In the genomic region with DNA sequence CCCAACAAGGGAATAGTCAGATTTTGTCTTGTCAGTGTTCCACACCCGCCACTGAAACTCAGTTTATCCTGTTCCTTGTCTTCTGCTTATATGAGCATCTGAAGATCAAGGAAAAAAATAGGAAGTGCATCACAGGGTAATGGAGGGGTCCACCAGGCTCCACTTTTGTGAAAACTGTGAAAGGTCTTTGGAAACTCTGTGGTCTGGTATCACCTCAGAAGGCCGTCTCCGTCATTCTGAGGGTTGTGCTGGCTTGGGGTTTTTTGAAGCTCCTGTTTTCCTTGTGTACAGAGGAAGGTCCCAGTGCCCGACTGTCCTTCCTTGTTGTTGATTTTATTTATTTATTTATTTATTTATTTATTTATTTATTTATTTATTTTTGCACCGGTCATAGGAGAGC, we compare ENCODE assay signal across 14 mouse cellular contexts.
"Had no signal": no experiment of that assay in that cellular context is flagged by ENCODE, and none has a peak within 500 bp of the region (broad histone marks: within the 10 kb centered on the region; RNA-seq: fewer than 3 reads in every experiment).

No protein-coding gene starts in this region.

- ATAC-seq: midbrain, embryonic 15.5 days had no signal

- H3K9me3 ChIP-seq: midbrain, embryonic 10.5 days; midbrain, embryonic 12.5 days; midbrain, embryonic 15.5 days; neural tube, embryonic 12.5 days; stomach, embryonic 15.5 days had no signal

- DNase-seq: lung, adult 18-20 months; lung, postnatal 10 days; lung, postnatal 4 days; right cerebral cortex, postnatal 14 days; thymus, adult 2 months; thymus, postnatal 25 days; thymus, postnatal 4 days had no signal

- H3K4me1 ChIP-seq: midbrain, embryonic 10.5 days; midbrain, embryonic 12.5 days; midbrain, embryonic 15.5 days; neural tube, embryonic 12.5 days; stomach, embryonic 15.5 days had no signal

- H3K9ac ChIP-seq: liver, embryonic 14.5 days; midbrain, embryonic 12.5 days; midbrain, embryonic 15.5 days; neural tube, embryonic 12.5 days; stomach, embryonic 15.5 days had no signal

- H3K27ac ChIP-seq: liver, embryonic 14.5 days; midbrain, embryonic 10.5 days; midbrain, embryonic 12.5 days; midbrain, embryonic 15.5 days; neural tube, embryonic 12.5 days; stomach, embryonic 15.5 days; stomach, postnatal 0 days had no signal

- H3K4me2 ChIP-seq: midbrain, embryonic 12.5 days; midbrain, embryonic 15.5 days; neural tube, embryonic 12.5 days; stomach, embryonic 15.5 days had no signal

- H3K36me3 ChIP-seq: midbrain, embryonic 10.5 days; midbrain, embryonic 12.5 days; midbrain, embryonic 15.5 days; neural tube, embryonic 12.5 days; stomach, embryonic 15.5 days had no signal

- H3K4me3 ChIP-seq: midbrain, embryonic 10.5 days; midbrain, embryonic 12.5 days; midbrain, embryonic 15.5 days; neural tube, embryonic 12.5 days; stomach, embryonic 15.5 days had no signal

- H3K27me3 ChIP-seq: midbrain, embryonic 12.5 days; midbrain, embryonic 15.5 days; neural tube, embryonic 12.5 days; stomach, embryonic 15.5 days had no signal
